Mouse (Mus musculus) natural killer cell, adult 2 months (primary cell): ENCODE data around the gene Hoxc5.

Experiments used
- DNase-seq, 2 experiments: peaks; one replicate each; pipeline ENCODE4 v3.0.0; 2022; ENCODE audit warnings: low spot score in 2 of 2

Hoxc5 gene

GRCm38 (mm10) chr15:103011928-103012486 lies 44.8 kb downstream of the Hoxc5 start:
- DNase-seq: no peak

GRCm38 (mm10) chr15:103013238-103013984 lies 46.2 kb downstream of the Hoxc5 start:
- DNase-seq: peak in 1 of 2 experiments; percentile 29

GRCm38 (mm10) chr15:103014166-103015008 lies 47.1 kb downstream of the Hoxc5 start:
- no peak for DNase-seq

GRCm38 (mm10) chr15:103015009-103015399 lies 47.8 kb downstream of the Hoxc5 start:
- DNase-seq: no peak

GRCm38 (mm10) chr15:103015406-103016166 lies 48.3 kb downstream of the Hoxc5 start:
- no peak for DNase-seq

GRCm38 (mm10) chr15:103018636-103019035 lies 51.4 kb downstream of the Hoxc5 start, which contains the start of gene Hoxc4:
TSS of gene Hoxc4 (plus strand) at chr15:103018934.
- no peak for DNase-seq

- no peak for DNase-seq
Observed at GRCm38 (mm10) chr15:103020899-103021418, 53.7 kb downstream of the Hoxc5 start.

GRCm38 (mm10) chr15:103021544-103021943 lies 54.3 kb downstream of the Hoxc5 start:
- no peak for DNase-seq

GRCm38 (mm10) chr15:103024131-103024530 lies 56.9 kb downstream of the Hoxc5 start:
- no peak for DNase-seq

GRCm38 (mm10) chr15:103027266-103028235 lies 60.3 kb downstream of the Hoxc5 start:
- DNase-seq: no peak

GRCm38 (mm10) chr15:103028916-103029512 lies 61.8 kb downstream of the Hoxc5 start:
- DNase-seq: no peak

- no peak for DNase-seq
Observed at GRCm38 (mm10) chr15:103030142-103030541, 62.9 kb downstream of the Hoxc5 start.

- no peak for DNase-seq
Observed at GRCm38 (mm10) chr15:103032167-103032566, 64.9 kb downstream of the Hoxc5 start.

- no peak for DNase-seq
Observed at GRCm38 (mm10) chr15:103032646-103033575, 65.7 kb downstream of the Hoxc5 start.

GRCm38 (mm10) chr15:103034043-103034806 lies 67.0 kb downstream of the Hoxc5 start:
- DNase-seq: no peak

GRCm38 (mm10) chr15:103034807-103035547 lies 67.7 kb downstream of the Hoxc5 start:
- no peak for DNase-seq

GRCm38 (mm10) chr15:103035548-103035881 lies 68.3 kb downstream of the Hoxc5 start:
- DNase-seq: no peak
